Mouse (Mus musculus) naive thymus-derived CD4-positive, alpha-beta T cell, adult 2 months (primary cell): Measurements from ENCODE around the gene Rac2.
A peak's percentile ranks its signal among the peaks of the same experiment; 100 is the strongest.

Experiments
- DNase-seq: peaks from one replicate; pipeline ENCODE4 v3.0.0-alpha.2; 2011; ENCODE audit warnings: low read depth

The Rac2 gene

GRCm38 (mm10) chr15:78547415-78548335 is 24.9 kb downstream of the Rac2 start:
- DNase-seq, result peak; percentile 85

DNA sequence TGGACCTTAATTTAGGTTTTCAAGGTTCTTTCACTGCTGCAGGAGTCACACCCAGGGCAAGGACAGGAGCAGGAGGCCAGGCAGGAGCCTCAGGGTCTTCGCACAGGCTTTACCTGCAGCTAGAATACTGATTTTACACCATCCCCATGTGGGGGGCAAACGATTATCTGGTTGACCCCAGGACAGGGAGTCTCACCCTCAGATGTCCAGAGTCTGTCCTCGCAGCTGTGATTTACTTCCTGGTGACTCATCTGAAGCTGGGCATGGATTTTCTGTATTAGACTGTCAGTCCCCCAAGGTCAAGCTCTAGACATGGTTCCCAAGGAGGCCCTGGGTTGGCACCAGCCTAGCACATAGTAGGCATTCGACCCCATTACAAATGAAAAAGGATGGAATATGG is 26.5 kb downstream of the Rac2 start:
- DNase-seq, result no peak

- DNase-seq, result no peak
Observed at GRCm38 (mm10) chr15:78544561-78545001, 28.0 kb downstream of the Rac2 start, which contains the start of gene Sstr3. TSS of gene Sstr3 (minus strand) at chr15:78544685.

DNA sequence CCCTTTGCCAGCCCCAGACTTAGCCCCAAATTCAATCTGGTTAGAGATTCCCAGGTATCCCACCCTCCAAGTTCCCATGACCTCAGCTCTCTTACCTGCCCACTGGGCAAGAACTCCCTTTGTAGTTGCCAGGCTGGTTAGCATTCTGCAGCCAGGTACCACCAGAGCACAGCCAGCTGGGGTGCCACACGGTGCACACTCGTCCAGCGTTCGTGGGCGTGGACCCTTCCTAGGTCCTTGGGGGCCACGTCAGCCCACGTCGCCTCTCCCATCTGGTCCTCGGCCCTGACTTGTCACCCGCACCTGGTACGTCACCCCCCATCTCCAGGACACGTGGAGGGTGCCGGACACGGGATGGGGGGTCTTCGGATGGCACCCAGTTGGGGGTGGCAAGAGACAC is 28.5 kb downstream of the Rac2 start:
- no peak for DNase-seq

- no peak for DNase-seq
Observed at GRCm38 (mm10) chr15:78542767-78543303, 29.7 kb downstream of the Rac2 start.

DNA sequence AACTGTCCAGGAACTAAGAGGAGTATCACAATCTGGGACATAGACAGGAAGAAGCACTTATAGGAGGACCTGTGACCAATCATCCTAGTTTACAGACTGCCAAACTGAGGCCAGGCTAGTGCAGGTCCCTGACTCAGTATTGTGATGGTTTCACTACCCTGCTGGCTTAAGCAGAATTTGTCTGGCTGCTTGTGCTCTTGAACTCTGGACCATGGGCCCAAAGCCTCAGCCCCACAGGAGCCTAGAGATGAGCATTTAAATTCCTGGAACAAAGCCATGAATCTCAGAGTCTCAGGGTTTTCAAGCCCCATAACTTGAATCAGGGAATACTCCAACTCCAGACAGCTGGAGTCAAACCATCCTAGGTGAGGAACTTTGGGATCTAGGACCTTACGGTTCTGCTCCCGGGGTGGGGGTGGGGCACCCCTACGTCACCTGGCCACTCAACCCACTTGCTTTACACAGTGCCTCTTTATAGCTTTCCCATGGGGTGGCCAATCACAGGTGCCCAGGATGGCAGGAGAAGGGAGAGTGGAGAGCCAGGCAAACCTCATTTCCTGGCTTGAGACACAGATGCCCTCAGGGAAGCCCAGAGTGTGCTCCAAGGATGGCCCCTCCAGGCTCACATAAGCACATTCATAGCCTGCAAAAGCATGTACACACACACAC is 30.4 kb downstream of the Rac2 start:
- no peak for DNase-seq

DNA sequence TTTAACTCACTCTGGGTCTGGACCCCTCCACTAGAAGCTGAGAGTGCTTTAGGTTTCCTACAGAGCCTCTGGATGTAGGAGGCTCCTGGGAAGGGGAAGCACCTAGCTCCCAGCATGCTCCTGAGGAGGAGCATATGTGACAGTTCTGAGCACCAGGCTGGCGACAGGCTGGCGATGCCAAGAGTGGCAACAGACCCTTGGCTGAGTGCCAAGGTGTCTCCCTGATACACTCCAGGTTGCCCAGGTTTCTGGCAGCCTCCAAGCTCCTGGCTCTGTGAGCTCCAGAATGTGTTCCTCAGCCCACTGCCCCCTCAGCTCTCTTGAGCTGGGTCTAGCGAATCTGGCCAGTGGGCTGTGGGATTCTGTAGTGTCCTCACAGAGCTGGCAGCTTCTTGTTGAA is 31.0 kb downstream of the Rac2 start:
- DNase-seq, result no peak

GRCm38 (mm10) chr15:78541036-78541435 is 31.5 kb downstream of the Rac2 start:
- no peak for DNase-seq

GRCm38 (mm10) chr15:78535723-78536421 is 36.7 kb downstream of the Rac2 start:
- no peak for DNase-seq

GRCm38 (mm10) chr15:78533346-78533835 is 39.2 kb downstream of the Rac2 start:
- DNase-seq, result no peak

- no peak for DNase-seq
Observed at GRCm38 (mm10) chr15:78532566-78533345, 39.8 kb downstream of the Rac2 start.

DNA sequence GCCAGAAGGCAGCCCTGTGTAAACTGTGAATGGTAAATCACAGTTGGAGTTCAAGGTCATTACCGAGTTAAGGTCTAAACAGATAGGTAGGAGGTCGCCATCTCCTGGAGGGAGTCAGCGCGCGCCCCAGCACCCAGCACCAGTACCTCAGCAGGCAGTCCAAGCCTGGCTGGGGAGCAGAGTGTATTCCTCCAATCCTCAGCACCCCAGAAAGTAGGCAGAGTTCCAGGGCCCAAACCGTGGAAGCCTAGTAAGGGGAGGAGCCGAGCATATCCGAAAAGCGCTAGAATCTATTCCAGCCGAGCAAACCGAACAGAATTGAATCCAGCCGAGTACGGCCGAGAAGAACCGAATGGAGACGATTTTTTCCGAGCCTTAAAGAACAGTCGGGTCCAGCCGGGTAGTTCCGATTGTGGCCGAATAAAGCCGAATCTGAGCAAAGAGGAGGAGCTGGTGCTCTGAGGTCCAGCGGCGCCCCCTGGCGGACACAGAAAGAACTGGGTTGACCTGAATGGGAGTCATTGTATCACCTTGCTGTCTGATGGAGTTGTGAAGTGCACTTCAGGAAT is 40.6 kb downstream of the Rac2 start:
- DNase-seq, result peak; percentile 98

DNA sequence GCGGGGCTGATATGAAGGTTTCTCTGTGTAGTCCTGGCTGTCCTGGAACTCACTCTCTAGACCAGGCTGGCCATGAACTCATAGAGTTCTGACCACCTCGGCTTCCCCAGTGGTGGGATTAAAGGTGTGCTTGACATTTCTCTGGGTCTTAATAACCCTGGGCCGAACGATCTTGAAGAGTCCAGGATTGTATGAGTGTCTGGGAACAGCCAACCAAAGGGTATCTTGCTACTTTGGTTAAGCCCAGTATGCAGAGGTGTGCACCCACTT is 41.2 kb downstream of the Rac2 start:
- DNase-seq, result no peak

DNA sequence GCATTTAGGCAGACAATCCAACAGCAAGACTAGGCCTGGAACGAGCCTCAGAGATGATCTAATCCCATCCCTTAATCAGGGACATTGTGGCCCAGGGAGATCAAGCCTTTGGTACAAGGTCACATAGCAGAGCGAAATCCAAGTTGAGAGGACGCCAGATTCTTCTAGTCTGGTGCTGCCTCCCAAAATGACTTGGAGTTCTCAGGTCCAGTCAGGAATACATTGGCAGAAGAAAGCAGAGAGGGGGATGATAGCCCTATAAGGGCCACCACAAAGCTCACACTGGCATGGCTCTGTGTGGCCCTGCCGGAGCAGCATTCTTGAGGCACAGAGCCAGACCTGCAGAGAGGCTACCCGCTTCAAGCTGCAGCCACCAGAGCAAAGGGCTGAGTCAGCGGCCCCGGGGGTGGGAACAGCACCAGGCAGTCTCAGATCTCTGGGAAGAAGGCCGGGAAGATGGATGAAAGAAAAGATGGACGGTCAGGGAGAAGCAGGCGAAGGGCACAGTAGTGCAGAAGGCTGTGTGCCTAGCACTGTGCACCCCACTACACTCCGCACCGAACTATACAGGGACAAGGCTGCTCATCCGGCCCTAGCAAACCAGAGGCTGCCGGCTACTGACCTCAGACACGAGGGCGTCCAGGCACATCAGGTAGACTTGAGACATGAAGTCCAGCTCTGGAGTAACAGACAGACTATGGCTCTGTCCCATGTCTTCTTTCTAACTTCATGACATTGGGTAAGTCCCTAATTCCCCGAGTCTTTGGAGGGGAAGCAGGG is 41.7 kb downstream of the Rac2 start, which contains the start of gene C1qtnf6:
Gene C1qtnf6 (minus strand): TSS at position 746 of the 780 bp plus-strand sequence.
- no peak for DNase-seq

DNA sequence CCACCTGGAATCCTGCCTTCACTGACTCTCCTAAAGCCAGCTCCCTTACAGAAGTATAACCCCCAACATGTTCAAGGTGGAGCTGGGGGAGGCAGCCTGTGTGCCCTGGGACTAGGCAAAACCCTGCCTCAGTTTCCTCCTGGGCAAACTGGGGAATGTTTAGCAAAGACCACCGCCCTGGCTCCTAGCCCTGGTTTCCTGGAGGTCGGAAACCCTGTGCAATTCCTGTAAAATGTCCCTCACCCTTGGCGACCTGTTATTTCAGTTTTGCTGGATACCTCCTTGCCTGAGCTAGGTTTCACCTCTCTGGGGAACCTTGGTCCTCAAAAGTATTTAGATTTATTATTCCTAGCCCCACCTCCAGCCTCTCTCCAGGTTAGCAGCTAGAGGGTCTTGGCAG is 42.4 kb downstream of the Rac2 start:
- no peak for DNase-seq

GRCm38 (mm10) chr15:78529428-78529990 is 43.1 kb downstream of the Rac2 start:
- no peak for DNase-seq

GRCm38 (mm10) chr15:78528726-78529411 is 43.7 kb downstream of the Rac2 start:
- DNase-seq, result peak; percentile 66

GRCm38 (mm10) chr15:78527973-78528372 is 44.6 kb downstream of the Rac2 start:
- peak; percentile 74 for DNase-seq

DNA sequence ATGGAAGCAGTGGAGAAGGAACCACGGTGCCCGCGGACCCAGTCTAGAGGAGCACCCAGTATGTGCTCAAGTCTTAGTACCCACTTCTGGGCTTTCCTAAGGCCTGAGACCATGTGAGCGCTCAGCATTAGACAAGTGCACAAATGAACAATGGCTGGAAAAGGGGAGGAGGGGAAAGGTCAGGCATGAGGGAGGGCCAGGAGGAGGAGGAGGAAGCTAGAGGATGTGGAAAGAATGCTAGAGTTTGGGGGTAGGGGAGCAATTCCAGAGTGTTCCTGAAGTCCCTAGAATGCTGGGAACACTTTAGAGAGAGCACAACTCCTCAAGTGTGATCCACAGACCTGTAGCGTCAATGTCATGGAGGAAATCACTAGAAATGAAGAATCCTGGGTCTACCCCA is 48.4 kb downstream of the Rac2 start:
- DNase-seq, result no peak
